Mouse (Mus musculus) heart, adult 2 months (tissue): ENCODE results near the gene Rnf123.

Experiments used
- CTCF ChIP-seq: fragments of 200-600 bp; IDR thresholded peaks from 2 replicates; pipeline ENCODE4 v1.8.1; 2022; ENCODE audit warnings: antibody characterized with exemption, mild to moderate bottlenecking, moderate library complexity
- EP300 ChIP-seq: fragments of 200-500 bp; IDR thresholded peaks from 2 replicates; pipeline ENCODE4 v1.6.1; 2011; ENCODE audit warnings: low read depth, low read length, control low read depth; ENCODE audit not compliant: insufficient read depth

GRCm38 (mm10) chr9:108051184-108051930, 31.8 kb downstream of the Rnf123 start:
- no peak for TF ChIP-seq EP300
- no peak for TF ChIP-seq CTCF
